Mouse (Mus musculus) common myeloid progenitor, adult 5-6 weeks (primary cell): ENCODE data around the gene Cdk8. TPM values are rescaled to one million over a fixed set of nuclear protein-coding genes. Genes with fewer than 3 reads are reported as not detected.

Experiments used
- ATAC-seq: replicated peaks from 2 replicates; pipeline ENCODE4 v1.8.0; 2016; ENCODE audit warnings: low read depth, mild to moderate bottlenecking, moderate TSS enrichment, inconsistent platforms; ENCODE audit not compliant: poor library complexity, severe bottlenecking
- total RNA-seq: library from RNA; stranded (forward); fragments of 200-1000, 187-1606 nt; gene quantifications from 2 replicates; pipeline ENCODE4 v1.2.3, GENCODE M21; 2017

Cdk8 gene
- total RNA-seq, 1 experiment from 2014 or later = 46.9 TPM

- no peak for ATAC-seq
Observed at GRCm38 (mm10) chr5:146307744-146308096, 76.7 kb downstream of the Cdk8 start.

- no peak for ATAC-seq
Observed at GRCm38 (mm10) chr5:146314538-146314937, 83.5 kb downstream of the Cdk8 start.

GRCm38 (mm10) chr5:146315268-146315921 is 84.4 kb downstream of the Cdk8 start:
- ATAC-seq = no peak

GRCm38 (mm10) chr5:146316316-146316715 is 85.3 kb downstream of the Cdk8 start:
- ATAC-seq = peak; percentile 52

- no peak for ATAC-seq
Observed at GRCm38 (mm10) chr5:146318051-146318450, 87.0 kb downstream of the Cdk8 start.

GRCm38 (mm10) chr5:146318461-146318860 is 87.4 kb downstream of the Cdk8 start:
- ATAC-seq = no peak

- no peak for ATAC-seq
Observed at GRCm38 (mm10) chr5:146328941-146329340, 97.9 kb downstream of the Cdk8 start.

- no peak for ATAC-seq
Observed at GRCm38 (mm10) chr5:146329541-146329940, 98.5 kb downstream of the Cdk8 start.

GRCm38 (mm10) chr5:146330031-146330764 is 99.2 kb downstream of the Cdk8 start:
- peak; percentile 78 for ATAC-seq

- no peak for ATAC-seq
Observed at GRCm38 (mm10) chr5:146330765-146331115, 99.7 kb downstream of the Cdk8 start.

- no peak for ATAC-seq
Observed at GRCm38 (mm10) chr5:146331131-146331530, 100.1 kb downstream of the Cdk8 start.

GRCm38 (mm10) chr5:146332541-146332940 is 101.5 kb downstream of the Cdk8 start:
- ATAC-seq = no peak

- ATAC-seq = no peak
Observed at GRCm38 (mm10) chr5:146334410-146334809, 103.4 kb downstream of the Cdk8 start.

- ATAC-seq = no peak
Observed at GRCm38 (mm10) chr5:146338064-146338463, 107.0 kb downstream of the Cdk8 start.

- no peak for ATAC-seq
Observed at GRCm38 (mm10) chr5:146340037-146340436, 109.0 kb downstream of the Cdk8 start.

- no peak for ATAC-seq
Observed at GRCm38 (mm10) chr5:146344911-146345686, 114.1 kb downstream of the Cdk8 start.

- no peak for ATAC-seq
Observed at GRCm38 (mm10) chr5:146347081-146347480, 116.1 kb downstream of the Cdk8 start.

- no peak for ATAC-seq
Observed at GRCm38 (mm10) chr5:146349183-146349582, 118.2 kb downstream of the Cdk8 start.

- no peak for ATAC-seq
Observed at GRCm38 (mm10) chr5:146350784-146351183, 119.8 kb downstream of the Cdk8 start.

GRCm38 (mm10) chr5:146352006-146352405 is 121.0 kb downstream of the Cdk8 start:
- no peak for ATAC-seq
